Mouse (Mus musculus) liver, adult 10 weeks (tissue): ENCODE measurements around the gene Als2cl. TPM values are rescaled to one million over a fixed set of nuclear protein-coding genes. Genes with fewer than 3 reads are reported as not detected.

ENCODE experiments used
- polyA plus RNA-seq: library from polyadenylated mRNA; stranded (reverse); fragments of 350-450 nt; fragmentation: Illumina TruSeq; extraction: RNeasy Lipid Tissue Mini Kit (QIAGEN cat#74804); gene quantifications from one replicate; pipeline ENCODE4 v1.2.3, GENCODE M21; 2014; ENCODE audit warnings: low read depth, low replicate concordance

Gene Als2cl
- polyA plus RNA-seq, result 4.0 TPM

DNA sequence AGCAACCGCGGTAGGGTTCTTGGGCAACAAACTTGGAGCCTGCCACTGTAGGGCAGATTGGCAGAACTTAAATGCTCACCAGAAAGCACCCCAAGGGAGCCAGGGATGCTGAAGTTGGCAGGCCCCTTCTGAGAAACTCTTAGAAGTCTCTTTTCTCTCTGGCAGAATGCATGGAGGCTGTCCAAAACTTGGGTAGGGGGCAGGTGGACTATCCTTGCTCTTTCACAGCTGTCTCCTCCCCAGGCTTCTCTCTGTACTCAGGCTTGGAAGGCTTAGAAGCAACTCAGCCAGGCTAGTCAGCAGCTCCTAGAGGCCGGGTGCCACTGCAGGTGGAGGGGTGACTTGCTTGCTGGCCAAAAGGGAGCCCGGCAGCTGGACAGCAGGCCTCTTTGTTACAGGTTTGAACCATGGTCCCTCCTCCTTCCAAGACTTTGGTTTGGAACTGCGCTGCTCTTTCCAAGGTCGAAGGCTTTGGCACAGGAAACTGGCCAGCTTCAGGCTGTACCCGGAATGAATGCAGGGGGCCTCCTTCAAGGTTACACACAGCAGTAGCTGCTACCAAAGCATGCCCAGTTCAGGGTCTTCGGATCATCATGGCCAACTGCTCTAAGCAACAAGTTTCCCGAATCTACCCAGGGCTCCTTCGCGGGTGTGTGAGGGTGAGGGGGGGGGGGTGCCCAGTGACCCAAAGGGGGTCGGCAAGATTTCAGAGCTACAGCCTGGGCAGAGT lies at the start of gene Als2cl:
Als2cl (plus strand) TSS at position 680 of the 730 bp plus-strand sequence.

DNA sequence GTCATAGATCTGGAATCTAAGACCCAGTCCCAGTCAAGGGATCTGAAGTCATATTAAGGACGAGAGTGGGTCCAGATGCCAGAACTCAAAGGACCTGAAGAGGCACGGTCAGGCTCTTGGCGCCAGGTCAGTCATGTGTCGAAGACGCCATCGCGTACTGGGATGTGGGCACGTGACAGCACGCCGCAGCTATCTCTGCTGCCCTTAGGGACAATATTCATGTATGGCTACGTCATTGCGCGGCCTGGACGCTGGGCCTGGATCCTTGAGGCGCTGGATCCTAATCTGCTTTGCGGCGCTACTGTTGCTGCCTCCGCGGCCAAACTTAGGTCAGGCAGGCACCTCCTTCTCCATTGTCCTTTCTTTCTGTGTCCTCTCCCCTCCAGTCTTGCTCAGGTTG lies 45.3 kb upstream of the Als2cl start, which contains the start of gene Prss45:
Prss45 (plus strand) TSS at position 178 of the 400 bp plus-strand sequence.

DNA sequence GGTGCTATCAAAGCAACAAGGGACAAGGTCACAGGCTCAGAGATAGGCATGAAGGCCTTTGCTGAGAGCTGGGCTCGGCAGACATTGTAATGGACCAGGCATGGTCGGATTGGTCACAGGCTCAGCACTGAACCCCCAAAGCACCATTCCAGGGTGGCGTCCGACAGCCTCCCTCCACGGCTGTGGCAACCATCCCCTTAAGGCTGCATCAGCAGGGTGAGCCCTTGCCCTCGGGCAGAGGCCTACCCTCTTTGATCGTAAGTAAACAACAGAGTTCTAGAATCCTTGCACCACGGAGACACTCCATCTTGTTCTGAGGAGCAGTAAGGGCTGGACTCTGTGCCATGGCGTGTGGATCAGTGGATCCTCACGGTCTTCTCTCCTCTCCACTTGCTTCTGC lies 35.5 kb upstream of the Als2cl start, which contains the start of gene Prss46:
Prss46 (plus strand) TSS at position 301 of the 400 bp plus-strand sequence.

GRCm38 (mm10) chr9:110857781-110858472 lies 21.7 kb upstream of the Als2cl start, which contains the start of gene Prss50:
Gene Prss50 (plus strand): TSS chr9:110857967.

GRCm38 (mm10) chr9:110879998-110880561 lies 410 bp downstream of the Als2cl start, which contains the start of gene Tmie:
Gene Tmie (minus strand): TSS chr9:110880113.

DNA sequence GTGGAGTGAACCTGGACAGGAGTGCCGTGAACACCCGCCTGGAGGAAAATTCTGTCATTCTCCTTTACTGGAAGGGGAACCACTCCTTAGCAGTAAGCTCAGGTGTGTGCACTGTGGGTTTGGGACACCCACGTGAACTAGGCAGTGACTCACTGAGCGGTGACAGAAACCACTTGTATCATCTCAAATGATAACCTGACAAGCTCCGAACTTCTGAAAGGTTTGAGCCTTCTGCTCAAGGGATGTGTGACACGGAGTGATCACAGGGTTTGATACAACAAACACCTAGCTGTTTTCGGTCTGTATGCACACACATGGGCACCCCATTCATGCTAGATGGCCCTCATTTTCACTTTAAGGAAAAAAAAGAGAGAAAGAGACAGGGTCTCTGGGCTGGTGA lies 37.1 kb downstream of the Als2cl start, which contains the start of gene Fam240a:
Fam240a (minus strand) TSS at position 76 of the 400 bp plus-strand sequence.

DNA sequence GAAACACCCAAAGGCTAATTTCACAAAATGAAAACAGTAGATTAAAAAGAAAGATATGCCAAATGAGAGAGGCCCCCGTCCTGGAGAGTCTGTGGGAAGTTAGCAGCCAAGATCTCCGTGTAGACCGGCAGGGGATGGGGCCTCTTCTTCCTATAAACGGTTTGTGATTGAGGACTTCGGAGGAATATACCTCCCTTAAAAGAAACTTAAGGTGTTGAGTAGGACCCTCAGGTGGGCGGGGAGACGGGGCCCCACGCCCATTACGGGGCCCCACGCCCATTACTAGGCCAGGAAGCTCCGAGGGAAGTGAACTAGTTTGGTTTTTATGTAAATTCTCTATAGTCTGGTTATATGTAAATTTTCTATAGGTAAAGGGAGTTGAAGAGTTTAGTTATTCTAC lies 66.3 kb downstream of the Als2cl start, which contains the start of gene Tdgf1:
Tdgf1 (minus strand) TSS at position 233 of the 400 bp plus-strand sequence.

Other genes with a start within 250 kb of the Als2cl start
- gene Nbeal2, start 225.7 kb upstream of the Als2cl start, polyA plus RNA-seq, result 1.2 TPM
- gene Ccdc12, start 223.4 kb upstream of the Als2cl start, polyA plus RNA-seq, result 1.9 TPM
- gene Myl3, start 138.0 kb upstream of the Als2cl start, polyA plus RNA-seq, result not detected
- 0.45 TPM for gene Pth1r, start 132.7 kb upstream of the Als2cl start, polyA plus RNA-seq
- gene Prss42, start 81.7 kb upstream of the Als2cl start, polyA plus RNA-seq, result not detected
- gene Prss44, start 65.9 kb upstream of the Als2cl start, polyA plus RNA-seq, result not detected
- not detected for gene Prss43, start 53.2 kb upstream of the Als2cl start, polyA plus RNA-seq
- not detected for gene Prss45, start 45.3 kb upstream of the Als2cl start, polyA plus RNA-seq
- gene Prss46, start 35.4 kb upstream of the Als2cl start, polyA plus RNA-seq, result not detected
- not detected for gene Prss50, start 21.9 kb upstream of the Als2cl start, polyA plus RNA-seq
- 9.6 TPM for gene Tmie, start 243 bp downstream of the Als2cl start, polyA plus RNA-seq
- not detected for gene Fam240a, start 37.0 kb downstream of the Als2cl start, polyA plus RNA-seq
- not detected for gene Tdgf1, start 66.3 kb downstream of the Als2cl start, polyA plus RNA-seq
- not detected for gene Lrrc2, start 71.7 kb downstream of the Als2cl start, polyA plus RNA-seq
- gene Rtp3, start 110.7 kb downstream of the Als2cl start, polyA plus RNA-seq, result 38.6 TPM
- not detected for gene Ltf, start 139.4 kb downstream of the Als2cl start, polyA plus RNA-seq
- gene Ccrl2, start 177.6 kb downstream of the Als2cl start, polyA plus RNA-seq, result 0.34 TPM
- gene Lrrfip2, start 237.7 kb downstream of the Als2cl start, polyA plus RNA-seq, result 30.3 TPM